9 mouse cellular contexts compared by ENCODE assay signal in genomic region chr10:116397573-116397972, GRCm38 (mm10).
DNase-seq lines count a peak whose midpoint lies in the region; ATAC-seq lines count a peak whose summit lies in the region.
"Had no signal": no experiment of that assay in that cellular context is flagged by ENCODE, and none has a peak within 500 bp of the region (broad histone marks: within the 10 kb centered on the region; RNA-seq: fewer than 3 reads in every experiment).

No protein-coding gene starts in this region.

- H3K4me3 ChIP-seq in kidney, embryonic 14.5 days (ENCODE audit: low read length) = peak overlapping the region; percentile 18; the same call in 1 of the 2 replicates
- H3K4me3 ChIP-seq in neural tube, embryonic 14.5 days (ENCODE audit: low read depth, low read length) = no peak overlapping the region

- 0 out of 2 replicates have a peak, but pooled peaks cover 6% of the 10 kb centered on the region for H3K4me1 ChIP-seq in kidney, embryonic 14.5 days (ENCODE audit: control insufficient read depth, insufficient read depth, low read length)
- 0 out of 2 replicates have a peak, but pooled peaks cover 4% of the 10 kb centered on the region for H3K4me1 ChIP-seq in neural tube, embryonic 14.5 days (ENCODE audit: control insufficient read depth, insufficient read depth, low read length)

- no peaks in the 10 kb centered on the region for H3K9me3 ChIP-seq in kidney, embryonic 14.5 days (ENCODE audit: control insufficient read depth, low read length)
- no peaks in the 10 kb centered on the region for H3K9me3 ChIP-seq in neural tube, embryonic 14.5 days (ENCODE audit: control insufficient read depth, low read length)

- ATAC-seq in kidney, embryonic 14.5 days (ENCODE audit: low FRiP score, low TSS enrichment) = 0 out of 2 replicates have a peak, but pooled peaks have one; percentile 58
- no peak for ATAC-seq in neural tube, embryonic 14.5 days (ENCODE audit: low read depth)
- ATAC-seq: Patski had no signal

- H3K27me3 ChIP-seq in kidney, embryonic 14.5 days (ENCODE audit: control insufficient read depth, insufficient read depth, low read length) = no peaks in the 10 kb centered on the region
- H3K27me3 ChIP-seq in neural tube, embryonic 14.5 days (ENCODE audit: control insufficient read depth, insufficient read depth, low read length) = no peaks in the 10 kb centered on the region
- H3K27me3 ChIP-seq: Patski had no signal

- no peak overlapping the region for H3K27ac ChIP-seq in kidney, embryonic 14.5 days (ENCODE audit: low read depth, low read length)
- no peak overlapping the region for H3K27ac ChIP-seq in neural tube, embryonic 14.5 days (ENCODE audit: low read depth, low read length)

- peak overlapping the region; percentile 45 for H3K4me2 ChIP-seq in kidney, embryonic 14.5 days (replicated peaks; ENCODE audit: low read depth, low read length)
- peak overlapping the region; percentile 29 for H3K4me2 ChIP-seq in neural tube, embryonic 14.5 days (ENCODE audit: low read depth, low read length)

- no peak for DNase-seq in kidney, postnatal 14 days
- peak; percentile 24 for DNase-seq in embryo, embryonic 10.5 days (ENCODE audit: low spot score)
- DNase-seq in induced T-regulatory cell, adult 2 months (ENCODE audit: low read depth) = peak; percentile 59
- DNase-seq in urinary bladder, postnatal 4 days (ENCODE audit: low spot score in 2 of 2) = no peak
- DNase-seq in adrenal gland, postnatal 36 days = no peak
- DNase-seq in urinary bladder, postnatal 25 days (ENCODE audit: low spot score) = no peak

- H3K9ac ChIP-seq in kidney, embryonic 14.5 days (ENCODE audit: low read depth, low read length) = no peak overlapping the region
- no peak overlapping the region for H3K9ac ChIP-seq in neural tube, embryonic 14.5 days (replicated peaks; ENCODE audit: low read depth, low read length)

- 11% methylated on average over 14 of the region's 14 CpGs for WGBS in kidney, embryonic 14.5 days
- 22% methylated on average over 14 of the region's 14 CpGs for WGBS in neural tube, embryonic 14.5 days

- H3K36me3 ChIP-seq in kidney, embryonic 14.5 days (ENCODE audit: control insufficient read depth, insufficient read depth, low read length) = no peaks in the 10 kb centered on the region
- no peaks in the 10 kb centered on the region for H3K36me3 ChIP-seq in neural tube, embryonic 14.5 days (ENCODE audit: control insufficient read depth, insufficient read depth, low read length)

Comparison
In these comparisons a context has a peak if more than half of its experiments do, and no peak if none do; other contexts are left out.
1. DNase-seq: peak in embryo, embryonic 10.5 days (single experiment) and induced T-regulatory cell, adult 2 months (single experiment); none in kidney, postnatal 14 days (single experiment), urinary bladder, postnatal 4 days (0 of 2), adrenal gland, postnatal 36 days (0 of 2) and urinary bladder, postnatal 25 days (single experiment).